Comparison of ENCODE assay signal across 15 mouse cellular contexts in genomic region chr1:181007831-181008230, GRCm38 (mm10). TPM values are rescaled to one million over a fixed set of nuclear protein-coding genes. Genes with fewer than 3 reads are reported as not detected.
"Had no signal": no experiment of that assay in that cellular context is flagged by ENCODE, and none has a peak within 500 bp of the region (broad histone marks: within the 10 kb centered on the region; RNA-seq: fewer than 3 reads in every experiment).

No protein-coding gene starts in this region.

- H3K4me3 ChIP-seq: layer of hippocampus, adult 2 months; limb, embryonic 13.5 days; midbrain, embryonic 13.5 days had no signal

- H3K27ac ChIP-seq: layer of hippocampus, adult 2 months; limb, embryonic 13.5 days; liver, embryonic 14.5 days; midbrain, embryonic 13.5 days had no signal

- H3K9ac ChIP-seq: limb, embryonic 13.5 days; liver, embryonic 14.5 days; midbrain, embryonic 13.5 days had no signal

- H3K4me1 ChIP-seq: midbrain, embryonic 13.5 days had no signal

- H3K27me3 ChIP-seq: limb, embryonic 13.5 days; midbrain, embryonic 13.5 days had no signal

- DNase-seq: left cerebral cortex, postnatal 4 days had no signal

- H3K4me2 ChIP-seq: limb, embryonic 13.5 days; midbrain, embryonic 13.5 days had no signal

- H3K9me3 ChIP-seq: limb, embryonic 13.5 days; midbrain, embryonic 13.5 days had no signal

- H3K36me3 ChIP-seq: limb, embryonic 13.5 days; midbrain, embryonic 13.5 days had no signal

- ATAC-seq: intestine, postnatal 0 days; lung, postnatal 0 days; midbrain, embryonic 13.5 days had no signal

RNA-seq across cellular contexts. Expression of gene 9130409I23Rik, which starts 43.2 kb away (rescaled TPM):
- total RNA-seq: layer of hippocampus, postnatal 14 days; left cerebral cortex, adult 18-20 months; left cerebral cortex, postnatal 10 days; left cerebral cortex, postnatal 4 days; megakaryocyte progenitor cell, adult 5-6 weeks; midbrain, postnatal 0 days had no signal
- polyA plus RNA-seq: kidney, embryonic 16.5 days; limb, embryonic 13.5 days; lung, adult 2 months; lung, postnatal 0 days; midbrain, postnatal 0 days; neural tube, embryonic 14.5 days had no signal
